Mouse (Mus musculus): Measurements from ENCODE around the gene Dnah17. TPM values are rescaled to one million over a fixed set of nuclear protein-coding genes. Genes with fewer than 3 reads are reported as not detected.
A peak's percentile ranks its signal among the peaks of the same experiment; 100 is the strongest.

Dnah17 gene
- total RNA-seq, 1 experiment: 0.40 TPM

DNA sequence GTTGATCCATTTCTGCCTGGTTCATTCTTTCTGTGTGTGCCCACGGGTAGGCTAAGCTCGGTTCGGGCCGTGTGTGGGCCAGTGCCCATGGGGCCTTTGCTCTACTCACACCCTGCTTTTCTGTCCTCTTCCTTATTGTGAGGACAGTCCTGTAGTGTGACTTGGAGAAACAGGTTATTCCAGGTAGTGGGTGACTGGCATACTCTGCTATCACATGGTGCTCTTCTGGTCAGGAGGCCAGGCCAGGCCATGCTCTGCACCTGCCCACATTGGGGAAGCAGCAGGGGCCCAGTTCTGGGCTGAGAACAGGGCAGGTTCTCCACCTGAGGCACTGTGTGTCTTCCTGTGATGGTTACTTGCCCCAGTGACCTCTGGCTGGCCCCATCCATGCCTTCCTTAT, 132.1 kb downstream of the Dnah17 start:
- no peak overlapping the region for H3K27ac ChIP-seq (ENCODE audit: insufficient read depth, low read depth, low read length, poor library complexity, severe bottlenecking)
- no peaks in the 10 kb centered on the region for H3K9me3 ChIP-seq (ENCODE audit: control insufficient read depth, insufficient read depth, low read depth, low read length)
- no peak overlapping the region for H3K9ac ChIP-seq (ENCODE audit: insufficient read depth, low read depth, low read length, poor library complexity, severe bottlenecking)
- peaks cover 43% of the 10 kb centered on the region for H3K36me3 ChIP-seq (ENCODE audit: control insufficient read depth, insufficient read depth, low read length, poor library complexity, severe bottlenecking)
- TF ChIP-seq HCFC1 (IDR thresholded peaks at IDR 0.05; ENCODE audit: borderline replicate concordance, insufficient read depth, low read length) (no peak), ZC3H11A (IDR thresholded peaks at IDR 0.05; ENCODE audit: borderline replicate concordance, low read depth, low read length) (no peak), MAFK (IDR thresholded peaks at IDR 0.05; ENCODE audit: insufficient read depth, low read depth, low read length) (no peak), CHD2 (IDR thresholded peaks at IDR 0.05; ENCODE audit: low read depth, low read length) (no peak), ZNF384 (IDR thresholded peaks at IDR 0.05; ENCODE audit: low read depth, low read length) (no peak)
- H3K4me3 ChIP-seq (ENCODE audit: insufficient read depth in 1 of 2, low read depth in 1 of 2, low read length in 2 of 2, poor library complexity in 1 of 2, severe bottlenecking in 1 of 2): no peak overlapping the region
- in situ Hi-C loops (cut with MboI; ENCODE audit: low sequenced_read_pairs in 2 of 2, unreplicated experiment in 2 of 2): no loop called here
- no peak for DNase-seq (ENCODE audit: low read depth, low spot score)
- peaks cover 5 to 26% of the 10 kb centered on the region in 2 experiments; a peak in 3 of 4 replicates for H3K4me1 ChIP-seq (ENCODE audit: control insufficient read depth in 2 of 2, insufficient read depth in 2 of 2, low read length in 2 of 2, poor library complexity in 1 of 2)

DNA sequence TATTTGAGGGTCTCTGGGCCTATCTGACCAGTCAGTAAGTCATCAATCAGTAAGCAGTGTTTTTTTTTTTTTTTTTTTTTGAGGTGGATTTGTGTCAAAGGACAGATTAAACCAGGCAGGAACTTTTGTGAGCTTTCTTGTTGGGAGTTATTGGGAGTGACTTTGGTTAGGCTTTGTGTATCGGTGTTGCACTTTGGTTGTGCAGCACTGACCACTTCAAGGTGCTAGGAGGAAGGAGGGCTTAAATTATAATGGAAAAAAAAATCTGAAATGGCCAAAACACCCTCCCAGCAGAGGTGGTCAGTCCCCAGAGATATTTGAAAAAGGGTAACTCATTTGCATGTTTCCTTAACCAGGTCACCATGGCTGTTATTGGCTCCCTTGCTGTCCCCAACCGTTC, 133.3 kb downstream of the Dnah17 start:
- H3K9ac ChIP-seq (ENCODE audit: insufficient read depth, low read depth, low read length, poor library complexity, severe bottlenecking): no peak overlapping the region
- no peak overlapping the region for H3K27ac ChIP-seq (ENCODE audit: insufficient read depth, low read depth, low read length, poor library complexity, severe bottlenecking)
- DNase-seq (ENCODE audit: low read depth, low spot score): no peak
- no peaks in the 10 kb centered on the region for H3K9me3 ChIP-seq (ENCODE audit: control insufficient read depth, insufficient read depth, low read depth, low read length)
- no peak overlapping the region for H3K4me3 ChIP-seq (ENCODE audit: insufficient read depth in 1 of 2, low read depth in 1 of 2, low read length in 2 of 2, poor library complexity in 1 of 2, severe bottlenecking in 1 of 2)
- H3K4me1 ChIP-seq (ENCODE audit: control insufficient read depth in 2 of 2, insufficient read depth in 2 of 2, low read length in 2 of 2, poor library complexity in 1 of 2): peaks cover 10 to 36% of the 10 kb centered on the region in 2 experiments
- in situ Hi-C loops (cut with MboI; ENCODE audit: low sequenced_read_pairs in 2 of 2, unreplicated experiment in 2 of 2): no loop called here
- peaks cover 33% of the 10 kb centered on the region for H3K36me3 ChIP-seq (ENCODE audit: control insufficient read depth, insufficient read depth, low read length, poor library complexity, severe bottlenecking)
- no peak for TF ChIP-seq CHD2 (IDR thresholded peaks at IDR 0.05; ENCODE audit: low read depth, low read length)
- TF ChIP-seq HCFC1 (IDR thresholded peaks at IDR 0.05; ENCODE audit: borderline replicate concordance, insufficient read depth, low read length): no peak
- no peak for TF ChIP-seq MAFK (IDR thresholded peaks at IDR 0.05; ENCODE audit: insufficient read depth, low read depth, low read length)
- no peak for TF ChIP-seq ZC3H11A (IDR thresholded peaks at IDR 0.05; ENCODE audit: borderline replicate concordance, low read depth, low read length)
- TF ChIP-seq ZNF384 (IDR thresholded peaks at IDR 0.05; ENCODE audit: low read depth, low read length): no peak

DNA sequence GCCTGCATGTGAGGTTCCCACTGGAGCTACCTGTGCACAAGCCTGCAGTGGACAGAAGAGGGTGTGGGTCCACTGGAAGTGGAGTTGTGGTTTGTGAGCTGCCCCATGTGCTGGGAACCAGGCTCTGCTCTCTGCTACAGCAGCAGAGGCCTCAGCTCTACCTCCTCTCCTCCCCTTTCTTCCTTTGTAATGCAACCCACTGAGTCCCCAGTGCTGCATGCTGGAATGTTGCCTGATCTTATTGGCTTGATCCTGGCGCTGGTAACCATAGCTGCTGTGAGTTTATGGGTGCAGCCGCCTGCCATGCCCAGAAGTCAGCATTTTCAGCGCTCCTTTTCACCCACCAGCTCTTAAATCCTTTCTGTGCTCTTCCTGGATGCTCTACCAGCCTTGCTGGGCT, 134.4 kb downstream of the Dnah17 start:
- no peaks in the 10 kb centered on the region for H3K9me3 ChIP-seq (ENCODE audit: control insufficient read depth, insufficient read depth, low read depth, low read length)
- no peak for TF ChIP-seq ZNF384 (IDR thresholded peaks at IDR 0.05; ENCODE audit: low read depth, low read length)
- TF ChIP-seq HCFC1 (IDR thresholded peaks at IDR 0.05; ENCODE audit: borderline replicate concordance, insufficient read depth, low read length): no peak
- no peak for TF ChIP-seq CHD2 (IDR thresholded peaks at IDR 0.05; ENCODE audit: low read depth, low read length)
- no peak for TF ChIP-seq MAFK (IDR thresholded peaks at IDR 0.05; ENCODE audit: insufficient read depth, low read depth, low read length)
- TF ChIP-seq ZC3H11A (IDR thresholded peaks at IDR 0.05; ENCODE audit: borderline replicate concordance, low read depth, low read length): no peak
- peak overlapping the region in 1 of 2 experiments; percentile 12; a peak in 1 of 4 replicates for H3K4me3 ChIP-seq (ENCODE audit: insufficient read depth in 1 of 2, low read depth in 1 of 2, low read length in 2 of 2, poor library complexity in 1 of 2, severe bottlenecking in 1 of 2)
- peaks cover 10 to 43% of the 10 kb centered on the region in 2 experiments for H3K4me1 ChIP-seq (ENCODE audit: control insufficient read depth in 2 of 2, insufficient read depth in 2 of 2, low read length in 2 of 2, poor library complexity in 1 of 2)
- in situ Hi-C loops (cut with MboI; ENCODE audit: low sequenced_read_pairs in 2 of 2, unreplicated experiment in 2 of 2): no loop called here
- peaks cover 24% of the 10 kb centered on the region for H3K36me3 ChIP-seq (ENCODE audit: control insufficient read depth, insufficient read depth, low read length, poor library complexity, severe bottlenecking)
- no peak for DNase-seq (ENCODE audit: low read depth, low spot score)
- H3K9ac ChIP-seq (ENCODE audit: insufficient read depth, low read depth, low read length, poor library complexity, severe bottlenecking): no peak overlapping the region
- 0 out of 2 replicates have a peak overlapping the region, but pooled peaks have one; percentile 7 for H3K27ac ChIP-seq (ENCODE audit: insufficient read depth, low read depth, low read length, poor library complexity, severe bottlenecking)

DNA sequence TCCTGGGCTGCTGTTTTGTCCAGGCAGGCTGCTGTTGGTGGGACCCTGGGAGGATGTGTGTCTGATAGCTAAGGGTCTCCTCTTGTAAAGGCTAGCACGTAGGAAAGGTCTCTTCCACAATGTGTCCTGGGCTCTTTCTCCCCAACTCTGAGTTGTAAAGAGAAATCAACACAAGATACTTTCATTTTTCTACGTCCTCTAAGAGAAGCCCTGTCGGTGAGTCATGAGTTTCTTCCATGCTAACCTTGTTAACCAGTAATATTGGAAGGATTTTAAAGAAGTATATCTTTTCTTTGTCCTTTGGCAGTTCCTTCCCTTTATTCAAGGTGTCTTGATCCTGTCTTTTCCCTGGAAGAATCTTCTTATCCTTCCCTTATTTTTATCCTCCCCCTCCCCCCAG, 134.8 kb downstream of the Dnah17 start:
- in situ Hi-C loops (cut with MboI; ENCODE audit: low sequenced_read_pairs in 2 of 2, unreplicated experiment in 2 of 2): no loop called here
- Histone ChIP-seq H3K36me3 (ENCODE audit: control insufficient read depth, insufficient read depth, low read length, poor library complexity, severe bottlenecking) (peaks cover 20% of the 10 kb centered on the region), H3K9ac (ENCODE audit: insufficient read depth, low read depth, low read length, poor library complexity, severe bottlenecking) (no peak overlapping the region), H3K27ac (ENCODE audit: insufficient read depth, low read depth, low read length, poor library complexity, severe bottlenecking) (0 out of 2 replicates have a peak overlapping the region, but pooled peaks have one; percentile 2), H3K4me1 (ENCODE audit: control insufficient read depth in 2 of 2, insufficient read depth in 2 of 2, low read length in 2 of 2, poor library complexity in 1 of 2) (peaks cover 10 to 43% of the 10 kb centered on the region in 2 experiments), H3K4me3 (ENCODE audit: insufficient read depth in 1 of 2, low read depth in 1 of 2, low read length in 2 of 2, poor library complexity in 1 of 2, severe bottlenecking in 1 of 2) (no peak overlapping the region), H3K9me3 (ENCODE audit: control insufficient read depth, insufficient read depth, low read depth, low read length) (no peaks in the 10 kb centered on the region)
- no peak for DNase-seq (ENCODE audit: low read depth, low spot score)
- TF ChIP-seq ZC3H11A (IDR thresholded peaks at IDR 0.05; ENCODE audit: borderline replicate concordance, low read depth, low read length) (no peak), ZNF384 (IDR thresholded peaks at IDR 0.05; ENCODE audit: low read depth, low read length) (no peak), HCFC1 (IDR thresholded peaks at IDR 0.05; ENCODE audit: borderline replicate concordance, insufficient read depth, low read length) (no peak)

DNA sequence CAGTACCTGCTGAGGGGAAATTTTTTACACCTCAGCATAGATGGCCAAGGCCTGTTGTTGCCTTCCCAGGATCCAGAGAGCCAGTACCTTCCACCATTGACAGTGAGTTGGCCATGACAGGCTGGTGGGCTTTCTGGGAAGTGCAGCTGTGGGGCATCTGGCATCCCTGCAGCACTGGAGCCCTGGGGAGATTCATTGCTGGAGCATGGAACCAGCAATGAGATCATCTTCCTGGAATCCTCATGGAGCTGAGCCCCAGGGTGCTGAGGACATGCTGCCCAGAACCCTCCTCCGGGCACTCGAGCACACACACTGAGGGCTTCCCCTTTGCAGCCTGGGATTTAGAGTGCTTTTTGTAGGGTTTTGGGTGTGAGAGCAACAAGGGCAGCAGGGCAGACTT, 135.2 kb downstream of the Dnah17 start:
- 0 out of 2 replicates have a peak overlapping the region, but pooled peaks have one; percentile 2 for H3K27ac ChIP-seq (ENCODE audit: insufficient read depth, low read depth, low read length, poor library complexity, severe bottlenecking)
- no peak overlapping the region for H3K9ac ChIP-seq (ENCODE audit: insufficient read depth, low read depth, low read length, poor library complexity, severe bottlenecking)
- no peak for DNase-seq (ENCODE audit: low read depth, low spot score)
- H3K9me3 ChIP-seq (ENCODE audit: control insufficient read depth, insufficient read depth, low read depth, low read length): no peaks in the 10 kb centered on the region
- peaks cover 10 to 47% of the 10 kb centered on the region in 2 experiments for H3K4me1 ChIP-seq (ENCODE audit: control insufficient read depth in 2 of 2, insufficient read depth in 2 of 2, low read length in 2 of 2, poor library complexity in 1 of 2)
- H3K4me3 ChIP-seq (ENCODE audit: insufficient read depth in 1 of 2, low read depth in 1 of 2, low read length in 2 of 2, poor library complexity in 1 of 2, severe bottlenecking in 1 of 2): no peak overlapping the region
- TF ChIP-seq CHD2 (IDR thresholded peaks at IDR 0.05; ENCODE audit: low read depth, low read length): no peak
- no peak for TF ChIP-seq MAFK (IDR thresholded peaks at IDR 0.05; ENCODE audit: insufficient read depth, low read depth, low read length)
- in situ Hi-C loops (cut with MboI; ENCODE audit: low sequenced_read_pairs in 2 of 2, unreplicated experiment in 2 of 2): no loop called here
- peaks cover 16% of the 10 kb centered on the region for H3K36me3 ChIP-seq (ENCODE audit: control insufficient read depth, insufficient read depth, low read length, poor library complexity, severe bottlenecking)

All from ES-E14 (cell line).